Mouse (Mus musculus) myocyte (in vitro differentiated cells): Measurements from ENCODE around the gene Cblc. TPM values are rescaled to one million over a fixed set of nuclear protein-coding genes. Genes with fewer than 3 reads are reported as not detected.

Source experiments
- H3K27me3 ChIP-seq: one replicate; pipeline ENCODE4 v1.6.1; 2011; ENCODE audit not compliant: control insufficient read depth, insufficient read depth, insufficient read length
- H3K36me3 ChIP-seq: one replicate; pipeline ENCODE4 v1.6.1; 2011; ENCODE audit not compliant: control insufficient read depth, insufficient read depth
- H3K4me2 ChIP-seq: one replicate; pipeline ENCODE4 v1.6.1; 2011; ENCODE audit warnings: low read depth, control low read depth
- H3K4me3 ChIP-seq: one replicate; pipeline ENCODE4 v1.5.1; 2011; ENCODE audit warnings: mild to moderate bottlenecking, control low read depth, moderate library complexity
- H3K79me2 ChIP-seq: one replicate; pipeline ENCODE4 v1.6.1; 2011; ENCODE audit not compliant: control insufficient read depth, insufficient read depth
- H3ac ChIP-seq: one replicate; pipeline ENCODE4 v1.6.1; 2011; ENCODE audit not compliant: control insufficient read depth, insufficient read length
- CEBPB ChIP-seq: IDR thresholded peaks from 2 replicates; pipeline ENCODE4 v1.6.1; 2011; ENCODE audit warnings: mild to moderate bottlenecking, moderate library complexity; ENCODE audit not compliant: poor library complexity, insufficient read depth, severe bottlenecking
- E2F4 ChIP-seq: IDR thresholded peaks from one replicate; pipeline ENCODE4 v1.6.1; 2011; ENCODE audit warnings: mild to moderate bottlenecking, control low read depth, moderate library complexity; ENCODE audit not compliant: insufficient read depth
- MAX ChIP-seq: IDR thresholded peaks from one replicate; pipeline ENCODE4 v1.6.1; 2011; ENCODE audit warnings: low read depth, mild to moderate bottlenecking, control low read depth
- MYOD1 ChIP-seq, 3 experiments: IDR thresholded peaks; one replicate each; pipeline ENCODE4 v1.6.1; 2011; ENCODE audit warnings: control low read depth in 2 of 3, low read depth in 2 of 3, mild to moderate bottlenecking in 2 of 3, moderate library complexity in 1 of 3; ENCODE audit not compliant: insufficient read length in 2 of 3, control insufficient read depth in 1 of 3
- MYOG ChIP-seq, 3 experiments: IDR thresholded peaks; one replicate each; pipeline ENCODE4 v1.6.1; 2011; ENCODE audit warnings: control low read depth in 2 of 3, low read depth in 2 of 3, mild to moderate bottlenecking in 2 of 3; ENCODE audit not compliant: insufficient read length in 2 of 3, control insufficient read depth in 1 of 3, insufficient read depth in 1 of 3
- POLR2A ChIP-seq: IDR thresholded peaks from one replicate; pipeline ENCODE4 v1.6.1; 2011; ENCODE audit warnings: low read depth, mild to moderate bottlenecking, control low read depth, moderate library complexity; ENCODE audit not compliant: insufficient read length
- POLR2AphosphoS2 ChIP-seq: IDR thresholded peaks from one replicate; pipeline ENCODE4 v1.6.1; 2011; ENCODE audit warnings: low read depth, control low read depth; ENCODE audit not compliant: insufficient read length
- REST ChIP-seq: IDR thresholded peaks from one replicate; pipeline ENCODE4 v1.6.1; 2011; ENCODE audit warnings: mild to moderate bottlenecking, control low read depth, moderate library complexity; ENCODE audit not compliant: insufficient read depth, insufficient read length
- SRF ChIP-seq: IDR thresholded peaks from one replicate; pipeline ENCODE4 v1.6.1; 2011; ENCODE audit warnings: low read depth; ENCODE audit not compliant: control insufficient read depth, insufficient read length
- TCF12 ChIP-seq: IDR thresholded peaks from one replicate; pipeline ENCODE4 v1.6.1; 2011; ENCODE audit warnings: mild to moderate bottlenecking, control low read depth; ENCODE audit not compliant: poor library complexity, insufficient read depth, severe bottlenecking
- TCF3 ChIP-seq: IDR thresholded peaks from one replicate; pipeline ENCODE4 v1.6.1; 2011; ENCODE audit warnings: low read depth, control low read depth; ENCODE audit not compliant: insufficient read length
- USF1 ChIP-seq: IDR thresholded peaks from one replicate; pipeline ENCODE4 v1.6.1; 2011; ENCODE audit warnings: low read depth, mild to moderate bottlenecking, control low read depth, moderate library complexity
- polyA plus RNA-seq: library from polyadenylated mRNA; unstranded; fragments of >200 nt; fragmentation: generic; extraction: Trizol; gene quantifications from one replicate; pipeline ENCODE4 v1.2.1, GENCODE M21; 2012; ENCODE audit warnings: missing spikeins

The Cblc gene
- polyA plus RNA-seq, 1 experiment = 0.90 TPM

DNA sequence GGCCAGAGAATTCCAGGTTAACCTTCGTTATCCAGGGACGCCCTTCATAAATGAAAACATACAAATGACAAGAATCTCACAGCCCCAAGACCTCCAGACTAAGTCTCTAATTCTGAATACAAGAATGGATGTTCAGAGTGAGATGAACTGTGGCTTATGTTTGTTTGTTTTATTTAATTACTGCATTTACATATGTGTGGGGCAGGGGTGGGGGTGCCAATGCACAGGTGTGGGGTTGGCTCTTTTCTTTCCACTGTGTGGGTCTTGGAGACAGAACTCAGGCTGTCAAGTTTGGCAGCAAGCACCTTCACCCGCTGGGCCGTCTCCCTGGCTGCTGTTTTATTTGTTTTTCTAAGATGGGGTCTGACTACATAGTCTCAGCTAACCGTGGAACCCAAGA is 54.1 kb downstream of the Cblc start:
- Histone ChIP-seq H3K79me2 (no peaks in the 10 kb centered on the region), H3K36me3 (no peaks in the 10 kb centered on the region), H3K27me3 (no peaks in the 10 kb centered on the region), H3ac (no peak overlapping the region), H3K4me3 (no peak overlapping the region), H3K4me2 (no peak overlapping the region)
- TF ChIP-seq REST (no peak), SRF (no peak), POLR2AphosphoS2 (no peak), MYOG (IDR thresholded peaks at IDR 0.05; ENCODE audit: control insufficient read depth in 1 of 3, insufficient read depth in 1 of 3, insufficient read length in 2 of 3, low read depth in 2 of 3) (no peak), TCF12 (no peak), E2F4 (no peak)

DNA sequence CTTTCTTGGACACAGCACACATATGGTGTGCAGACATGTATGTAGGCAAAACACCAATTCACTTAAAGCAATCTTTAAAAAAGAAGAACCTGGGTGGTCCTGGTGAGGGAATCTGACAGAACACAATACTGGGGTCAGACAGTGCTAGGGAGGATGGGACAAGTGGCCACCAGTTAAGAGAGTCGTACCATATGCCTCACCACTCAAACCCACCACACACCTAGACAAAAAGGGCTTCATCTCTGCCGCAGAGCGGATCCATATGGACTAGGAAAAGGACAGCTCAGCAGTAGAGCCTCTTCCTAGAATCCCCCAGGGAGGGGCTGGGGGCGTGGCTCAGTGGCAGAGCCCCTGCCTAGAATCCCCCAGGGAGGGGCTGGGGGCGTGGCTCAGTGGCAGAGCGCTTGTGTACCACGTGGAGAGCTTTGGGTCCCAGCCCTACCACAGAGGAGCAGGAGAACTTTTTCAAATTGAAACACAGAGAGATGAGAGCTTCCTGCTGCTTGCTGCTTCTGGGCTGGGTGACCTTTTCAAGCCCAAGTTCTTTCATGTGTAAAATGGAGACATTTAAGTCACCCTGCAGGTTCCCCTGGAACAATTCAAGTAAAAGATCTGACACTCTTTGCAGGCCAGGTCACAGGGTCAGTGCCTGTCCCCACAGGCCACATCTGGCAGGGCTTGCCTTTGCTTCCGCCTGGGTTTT is 55.1 kb downstream of the Cblc start:
- no peaks in the 10 kb centered on the region for H3K27me3 ChIP-seq
- H3ac ChIP-seq = no peak overlapping the region
- H3K4me2 ChIP-seq = no peak overlapping the region
- no peak for TF ChIP-seq POLR2AphosphoS2
- TF ChIP-seq MYOD1 (IDR thresholded peaks at IDR 0.05; ENCODE audit: control insufficient read depth in 1 of 3, insufficient read length in 2 of 3, low read depth in 2 of 3) = no peak
- no peak for TF ChIP-seq TCF12
- TF ChIP-seq CEBPB = no peak
- TF ChIP-seq POLR2A = no peak
- TF ChIP-seq E2F4 = no peak
- TF ChIP-seq SRF = no peak
- TF ChIP-seq REST = no peak
- no peak for TF ChIP-seq MAX
- TF ChIP-seq TCF3 = no peak
- TF ChIP-seq MYOG (IDR thresholded peaks at IDR 0.05; ENCODE audit: control insufficient read depth in 1 of 3, insufficient read depth in 1 of 3, insufficient read length in 2 of 3, low read depth in 2 of 3) = no peak
- TF ChIP-seq USF1 = no peak
- no peak overlapping the region for H3K4me3 ChIP-seq
- H3K79me2 ChIP-seq = no peaks in the 10 kb centered on the region
- H3K36me3 ChIP-seq = no peaks in the 10 kb centered on the region

DNA sequence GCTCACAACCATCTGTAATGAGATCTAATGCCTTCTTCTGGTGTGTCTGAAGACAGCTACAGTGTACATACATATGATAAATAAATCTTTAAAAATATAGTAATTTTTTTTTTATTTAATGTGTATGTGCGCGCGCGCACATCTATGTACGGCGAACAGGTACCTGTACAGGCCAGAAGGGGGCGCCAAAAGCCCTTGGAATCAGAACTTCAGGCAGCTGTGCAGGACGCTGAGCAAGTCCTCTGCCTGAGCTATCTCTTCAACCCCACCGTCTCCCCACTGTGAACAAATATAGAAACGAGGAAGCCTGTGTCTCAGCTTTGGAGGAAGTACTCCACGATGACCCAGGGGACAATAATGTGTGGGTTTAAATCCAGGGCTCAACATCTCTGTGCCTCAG is 56.3 kb downstream of the Cblc start:
- Histone ChIP-seq H3K27me3 (no peaks in the 10 kb centered on the region), H3ac (no peak overlapping the region), H3K4me3 (no peak overlapping the region), H3K36me3 (no peaks in the 10 kb centered on the region), H3K4me2 (no peak overlapping the region), H3K79me2 (no peaks in the 10 kb centered on the region)
- TF ChIP-seq MYOD1 (IDR thresholded peaks at IDR 0.05; ENCODE audit: control insufficient read depth in 1 of 3, insufficient read length in 2 of 3, low read depth in 2 of 3) (no peak), E2F4 (no peak), TCF3 (no peak), REST (no peak)

DNA sequence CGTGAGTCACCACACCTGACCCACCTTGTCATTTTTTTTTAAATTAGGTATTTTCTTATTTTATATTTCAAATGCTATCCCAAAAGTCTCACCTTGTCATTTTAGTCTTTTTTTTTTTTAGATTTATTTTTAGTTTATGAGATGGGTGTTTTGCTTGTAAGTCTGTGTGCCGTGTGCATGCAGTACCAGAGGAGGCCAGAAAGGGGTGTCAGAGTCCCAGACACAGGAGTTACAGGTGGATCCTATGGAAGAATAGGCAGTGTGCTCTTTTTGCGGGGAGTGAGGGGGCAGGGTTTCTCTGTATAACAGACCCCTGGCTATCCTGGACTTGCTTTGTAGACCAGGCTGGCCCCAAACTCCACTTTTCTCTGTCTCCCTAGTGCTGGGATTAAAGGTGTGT is 57.8 kb downstream of the Cblc start:
- H3K27me3 ChIP-seq = no peaks in the 10 kb centered on the region
- TF ChIP-seq MYOD1 (IDR thresholded peaks at IDR 0.05; ENCODE audit: control insufficient read depth in 1 of 3, insufficient read length in 2 of 3, low read depth in 2 of 3) = no peak
- TF ChIP-seq MYOG (IDR thresholded peaks at IDR 0.05; ENCODE audit: control insufficient read depth in 1 of 3, insufficient read depth in 1 of 3, insufficient read length in 2 of 3, low read depth in 2 of 3) = no peak
- TF ChIP-seq E2F4 = no peak
- no peak for TF ChIP-seq MAX
- TF ChIP-seq POLR2A = no peak
- no peak for TF ChIP-seq TCF3
- no peak for TF ChIP-seq SRF
- no peak for TF ChIP-seq USF1
- TF ChIP-seq REST = no peak
- TF ChIP-seq TCF12 = no peak
- TF ChIP-seq POLR2AphosphoS2 = no peak
- no peak for TF ChIP-seq CEBPB
- H3ac ChIP-seq = no peak overlapping the region
- H3K36me3 ChIP-seq = no peaks in the 10 kb centered on the region
- H3K4me3 ChIP-seq = no peak overlapping the region
- no peaks in the 10 kb centered on the region for H3K79me2 ChIP-seq
- H3K4me2 ChIP-seq = no peak overlapping the region

DNA sequence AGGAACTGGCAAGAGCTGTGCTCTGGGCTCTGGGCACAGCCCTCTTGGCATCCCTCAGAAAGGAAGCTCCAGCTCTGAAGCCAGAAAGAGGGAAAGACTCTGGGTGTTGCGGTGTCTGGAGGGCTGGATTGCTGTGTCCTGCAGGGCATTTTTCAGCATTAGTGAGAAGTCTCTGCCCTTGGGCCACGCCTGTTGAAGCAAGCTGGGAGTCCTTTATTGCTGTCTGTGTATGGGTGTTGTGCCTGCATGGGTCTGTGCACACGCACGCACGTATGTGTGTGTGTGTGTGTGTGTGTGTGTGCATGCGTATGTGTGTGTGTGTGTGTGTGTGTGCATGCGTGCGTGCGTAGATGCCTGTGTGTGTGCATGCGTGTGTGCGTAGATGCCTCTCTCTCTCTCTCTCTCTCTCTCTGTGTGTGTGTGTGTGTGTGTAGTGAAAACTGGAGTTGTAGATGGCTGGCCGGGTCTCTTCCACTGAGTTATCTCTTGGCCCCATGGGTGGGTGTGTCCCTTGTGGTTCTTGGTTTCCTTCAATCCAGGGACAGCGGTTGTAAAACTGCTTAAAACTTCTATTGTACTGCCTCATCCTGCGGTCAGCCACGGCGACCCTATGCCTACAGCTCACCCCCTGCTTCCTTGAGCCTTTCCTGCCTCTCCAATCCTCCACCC is 60.1 kb downstream of the Cblc start:
- Histone ChIP-seq H3ac (no peak overlapping the region), H3K79me2 (no peaks in the 10 kb centered on the region), H3K4me2 (no peak overlapping the region), H3K27me3 (no peaks in the 10 kb centered on the region), H3K36me3 (no peaks in the 10 kb centered on the region), H3K4me3 (no peak overlapping the region)
- TF ChIP-seq MYOD1 (IDR thresholded peaks at IDR 0.05; ENCODE audit: control insufficient read depth in 1 of 3, insufficient read length in 2 of 3, low read depth in 2 of 3) (no peak), CEBPB (no peak)
